Mouse (Mus musculus): ENCODE measurements around the gene Khdc3. TPM values are rescaled to one million over a fixed set of nuclear protein-coding genes. Genes with fewer than 3 reads are reported as not detected.

The Khdc3 gene
- not detected in 2 replicates for polyA plus RNA-seq (2014; fragmentation: Nextera tagmentation; extraction: Ambion mirVana)

GRCm38 (mm10) chr9:73101536-73101935 lies at the start of gene Khdc3:
TSS of gene Khdc3 (plus strand) at chr9:73101836.
- peaks cover 17% of the 10 kb centered on the region; the same call in 1 of the 2 replicates for H3K27me3 ChIP-seq (ENCODE audit: control insufficient read depth, insufficient read depth, low read length)
- no peak for DNase-seq (ENCODE audit: low spot score)
- 88% methylated on average over 5 of the region's 5 CpGs for WGBS
- no peaks in the 10 kb centered on the region for H3K36me3 ChIP-seq (ENCODE audit: control insufficient read depth, insufficient read depth, low read length)
- H3K9ac ChIP-seq (ENCODE audit: low read length): no peak within 1 kb of the TSS
- H3K27ac ChIP-seq (ENCODE audit: low read depth, low read length): no peak within 1 kb of the TSS
- H3K4me2 ChIP-seq (ENCODE audit: low read depth, low read length, severe bottlenecking): no peak within 1 kb of the TSS
- H3K4me1 ChIP-seq (replicated peaks; ENCODE audit: control insufficient read depth, insufficient read depth, low read length): no peaks in the 10 kb centered on the region
- no peak for ATAC-seq (replicated peaks; ENCODE audit: low FRiP score)
- no peak within 1 kb of the TSS for H3K4me3 ChIP-seq (ENCODE audit: low read depth, low read length)
- no peaks in the 10 kb centered on the region for H3K9me3 ChIP-seq (ENCODE audit: control insufficient read depth, low read length)

- no peak overlapping the region for H3K4me2 ChIP-seq (ENCODE audit: low read depth, low read length, severe bottlenecking)
- H3K27me3 ChIP-seq (ENCODE audit: control insufficient read depth, insufficient read depth, low read length): no peaks in the 10 kb centered on the region
- no peaks in the 10 kb centered on the region for H3K4me1 ChIP-seq (replicated peaks; ENCODE audit: control insufficient read depth, insufficient read depth, low read length)
- H3K4me3 ChIP-seq (ENCODE audit: low read depth, low read length): no peak overlapping the region
- DNase-seq (ENCODE audit: low spot score) (no peak), ATAC-seq (replicated peaks; ENCODE audit: low FRiP score) (no peak)
- H3K36me3 ChIP-seq (ENCODE audit: control insufficient read depth, insufficient read depth, low read length): no peaks in the 10 kb centered on the region
- WGBS: 62% methylated on average over 10 of the region's 10 CpGs
- no peak overlapping the region for H3K9ac ChIP-seq (ENCODE audit: low read length)
- no peak overlapping the region for H3K27ac ChIP-seq (ENCODE audit: low read depth, low read length)
- H3K9me3 ChIP-seq (ENCODE audit: control insufficient read depth, low read length): no peaks in the 10 kb centered on the region
Observed at GRCm38 (mm10) chr9:73055441-73055911, 46.2 kb upstream of the Khdc3 start.

- Histone ChIP-seq H3K9ac (ENCODE audit: low read length) (no peak overlapping the region), H3K4me3 (ENCODE audit: low read depth, low read length) (no peak overlapping the region), H3K9me3 (ENCODE audit: control insufficient read depth, low read length) (no peaks in the 10 kb centered on the region), H3K27me3 (ENCODE audit: control insufficient read depth, insufficient read depth, low read length) (no peaks in the 10 kb centered on the region), H3K4me2 (ENCODE audit: low read depth, low read length, severe bottlenecking) (no peak overlapping the region), H3K27ac (ENCODE audit: low read depth, low read length) (no peak overlapping the region), H3K4me1 (replicated peaks; ENCODE audit: control insufficient read depth, insufficient read depth, low read length) (no peaks in the 10 kb centered on the region), H3K36me3 (ENCODE audit: control insufficient read depth, insufficient read depth, low read length) (no peaks in the 10 kb centered on the region)
- DNase-seq (ENCODE audit: low spot score) (no peak), ATAC-seq (replicated peaks; ENCODE audit: low FRiP score) (no peak)
- WGBS: 86% methylated on average over 4 of the region's 4 CpGs
Observed at GRCm38 (mm10) chr9:73059224-73059623, 42.4 kb upstream of the Khdc3 start.

GRCm38 (mm10) chr9:73063621-73064290 lies 37.9 kb upstream of the Khdc3 start:
- no peaks in the 10 kb centered on the region for H3K4me1 ChIP-seq (replicated peaks; ENCODE audit: control insufficient read depth, insufficient read depth, low read length)
- no peaks in the 10 kb centered on the region for H3K27me3 ChIP-seq (ENCODE audit: control insufficient read depth, insufficient read depth, low read length)
- H3K4me3 ChIP-seq (ENCODE audit: low read depth, low read length): no peak overlapping the region
- DNase-seq (ENCODE audit: low spot score): no peak
- H3K27ac ChIP-seq (ENCODE audit: low read depth, low read length): no peak overlapping the region
- no peak for ATAC-seq (replicated peaks; ENCODE audit: low FRiP score)
- H3K9me3 ChIP-seq (ENCODE audit: control insufficient read depth, low read length): no peaks in the 10 kb centered on the region
- H3K36me3 ChIP-seq (ENCODE audit: control insufficient read depth, insufficient read depth, low read length): no peaks in the 10 kb centered on the region
- WGBS: 32% methylated on average over 15 of the region's 15 CpGs
- peak overlapping the region; percentile 27 for H3K9ac ChIP-seq (ENCODE audit: low read length)
- no peak overlapping the region for H3K4me2 ChIP-seq (ENCODE audit: low read depth, low read length, severe bottlenecking)

- H3K4me1 ChIP-seq (replicated peaks; ENCODE audit: control insufficient read depth, insufficient read depth, low read length): no peaks in the 10 kb centered on the region
- H3K9ac ChIP-seq (ENCODE audit: low read length): no peak overlapping the region
- 47% methylated on average over 10 of the region's 10 CpGs for WGBS
- no peak for DNase-seq (ENCODE audit: low spot score)
- no peak for ATAC-seq (replicated peaks; ENCODE audit: low FRiP score)
- H3K27ac ChIP-seq (ENCODE audit: low read depth, low read length): no peak overlapping the region
- H3K27me3 ChIP-seq (ENCODE audit: control insufficient read depth, insufficient read depth, low read length): no peaks in the 10 kb centered on the region
- no peaks in the 10 kb centered on the region for H3K9me3 ChIP-seq (ENCODE audit: control insufficient read depth, low read length)
- H3K36me3 ChIP-seq (ENCODE audit: control insufficient read depth, insufficient read depth, low read length): no peaks in the 10 kb centered on the region
- no peak overlapping the region for H3K4me2 ChIP-seq (ENCODE audit: low read depth, low read length, severe bottlenecking)
- no peak overlapping the region for H3K4me3 ChIP-seq (ENCODE audit: low read depth, low read length)
Observed at GRCm38 (mm10) chr9:73067086-73067485, 34.5 kb upstream of the Khdc3 start.

- H3K27me3 ChIP-seq (ENCODE audit: control insufficient read depth, insufficient read depth, low read length): no peaks in the 10 kb centered on the region
- 78% methylated on average over 6 of the region's 6 CpGs for WGBS
- H3K27ac ChIP-seq (ENCODE audit: low read depth, low read length): no peak overlapping the region
Observed at GRCm38 (mm10) chr9:73068230-73068679, 33.4 kb upstream of the Khdc3 start.

GRCm38 (mm10) chr9:73068688-73069087 lies 32.9 kb upstream of the Khdc3 start:
- ATAC-seq (replicated peaks; ENCODE audit: low FRiP score) (no peak), DNase-seq (ENCODE audit: low spot score) (no peak)
- WGBS: 88% methylated on average over 6 of the region's 6 CpGs
- H3K36me3 ChIP-seq (ENCODE audit: control insufficient read depth, insufficient read depth, low read length): no peaks in the 10 kb centered on the region
- H3K27me3 ChIP-seq (ENCODE audit: control insufficient read depth, insufficient read depth, low read length): no peaks in the 10 kb centered on the region
- no peaks in the 10 kb centered on the region for H3K4me1 ChIP-seq (replicated peaks; ENCODE audit: control insufficient read depth, insufficient read depth, low read length)
- no peak overlapping the region for H3K27ac ChIP-seq (ENCODE audit: low read depth, low read length)
- H3K4me2 ChIP-seq (ENCODE audit: low read depth, low read length, severe bottlenecking): no peak overlapping the region
- H3K9ac ChIP-seq (ENCODE audit: low read length): no peak overlapping the region
- no peaks in the 10 kb centered on the region for H3K9me3 ChIP-seq (ENCODE audit: control insufficient read depth, low read length)
- no peak overlapping the region for H3K4me3 ChIP-seq (ENCODE audit: low read depth, low read length)

More at GRCm38 (mm10) chr9:73068230-73068679, 33.4 kb upstream of the Khdc3 start:
- Histone ChIP-seq H3K9ac (ENCODE audit: low read length) (no peak overlapping the region), H3K9me3 (ENCODE audit: control insufficient read depth, low read length) (no peaks in the 10 kb centered on the region), H3K4me2 (ENCODE audit: low read depth, low read length, severe bottlenecking) (no peak overlapping the region), H3K36me3 (ENCODE audit: control insufficient read depth, insufficient read depth, low read length) (no peaks in the 10 kb centered on the region), H3K4me1 (replicated peaks; ENCODE audit: control insufficient read depth, insufficient read depth, low read length) (no peaks in the 10 kb centered on the region), H3K4me3 (ENCODE audit: low read depth, low read length) (no peak overlapping the region)
- ATAC-seq (replicated peaks; ENCODE audit: low FRiP score) (no peak), DNase-seq (ENCODE audit: low spot score) (no peak)

- H3K27ac ChIP-seq (ENCODE audit: low read depth, low read length): no peak overlapping the region
- H3K27me3 ChIP-seq (ENCODE audit: control insufficient read depth, insufficient read depth, low read length): no peaks in the 10 kb centered on the region
- H3K4me3 ChIP-seq (ENCODE audit: low read depth, low read length): no peak overlapping the region
- H3K4me1 ChIP-seq (replicated peaks; ENCODE audit: control insufficient read depth, insufficient read depth, low read length): no peaks in the 10 kb centered on the region
- ATAC-seq (replicated peaks; ENCODE audit: low FRiP score): no peak
- no peak for DNase-seq (ENCODE audit: low spot score)
- no peaks in the 10 kb centered on the region for H3K36me3 ChIP-seq (ENCODE audit: control insufficient read depth, insufficient read depth, low read length)
- WGBS: 74% methylated on average over 10 of the region's 10 CpGs
- H3K4me2 ChIP-seq (ENCODE audit: low read depth, low read length, severe bottlenecking): no peak overlapping the region
- H3K9ac ChIP-seq (ENCODE audit: low read length): no peak overlapping the region
- H3K9me3 ChIP-seq (ENCODE audit: control insufficient read depth, low read length): no peaks in the 10 kb centered on the region
Observed at GRCm38 (mm10) chr9:73070971-73071659, 30.5 kb upstream of the Khdc3 start.

Measured in forebrain, embryonic 11.5 days (tissue).